Mouse (Mus musculus) limb, embryonic 10.5 days (tissue): Measurements from ENCODE around the gene Rdh5. TPM values are rescaled to one million over a fixed set of nuclear protein-coding genes. Genes with fewer than 3 reads are reported as not detected.

Source experiments
- polyA plus RNA-seq: library from polyadenylated mRNA; unstranded; fragments of >200 nt; fragmentation: Nextera tagmentation; extraction: Ambion mirVana; gene quantifications from 2 replicates; pipeline ENCODE4 v1.2.1, GENCODE M21; 2016

Rdh5 gene
- polyA plus RNA-seq, 1 experiment from 2014 or later, result 9.2 TPM

Other genes with a start within 250 kb of the Rdh5 start
- gene Suox, start 248.8 kb downstream of the Rdh5 start, polyA plus RNA-seq, result 11.3 and 12.5 TPM in 2 replicates
- 54.0 and 68.0 TPM in 2 replicates for gene Rab5b, start 226.6 kb downstream of the Rdh5 start, polyA plus RNA-seq
- 0.25 and 0.55 TPM in 2 replicates for gene Pmel, start 218.7 kb downstream of the Rdh5 start, polyA plus RNA-seq
- 136 and 150 TPM in 2 replicates for gene Cdk2, start 217.9 kb downstream of the Rdh5 start, polyA plus RNA-seq
- gene Dgka, start 178.0 kb downstream of the Rdh5 start, polyA plus RNA-seq, result 3.7 and 5.0 TPM in 2 replicates
- 61.0 and 63.1 TPM in 2 replicates for gene Pym1, start 175.0 kb downstream of the Rdh5 start, polyA plus RNA-seq
- gene Mmp19, start 132.0 kb downstream of the Rdh5 start, polyA plus RNA-seq, result 0.21 and 0.30 TPM in 2 replicates
- 47.7 and 54.0 TPM in 2 replicates for gene Dnajc14, start 118.8 kb downstream of the Rdh5 start, polyA plus RNA-seq
- gene Tmem198b, start 118.5 kb downstream of the Rdh5 start, polyA plus RNA-seq, result 14.8 and 19.8 TPM in 2 replicates
- 245 and 250 TPM in 2 replicates for gene Sarnp, start 105.6 kb downstream of the Rdh5 start, polyA plus RNA-seq
- 52.9 and 62.9 TPM in 2 replicates for gene Ormdl2, start 101.2 kb downstream of the Rdh5 start, polyA plus RNA-seq
- 16.2 TPM in 2 replicates for gene Gdf11, start 31.2 kb downstream of the Rdh5 start, polyA plus RNA-seq
- gene Cd63, start 21.9 kb downstream of the Rdh5 start, polyA plus RNA-seq, result 430 and 439 TPM in 2 replicates
- 168 and 182 TPM in 2 replicates for gene Bloc1s1, start 1.1 kb upstream of the Rdh5 start, polyA plus RNA-seq
- gene Itga7, start 10.9 kb upstream of the Rdh5 start, polyA plus RNA-seq, result 0.15 and 0.24 TPM in 2 replicates
- gene Mettl7b, start 38.1 kb upstream of the Rdh5 start, polyA plus RNA-seq, result 0.11 TPM in 1 of 2 replicates, not detected in the other
- gene Olfr9, start 66.5 kb upstream of the Rdh5 start, polyA plus RNA-seq, result not detected in 2 replicates
- not detected in 2 replicates for gene Olfr763, start 87.9 kb upstream of the Rdh5 start, polyA plus RNA-seq
- not detected in 2 replicates for gene Olfr764-ps1, start 117.0 kb upstream of the Rdh5 start, polyA plus RNA-seq
- gene Olfr765, start 127.1 kb upstream of the Rdh5 start, polyA plus RNA-seq, result not detected in 2 replicates
- not detected in 2 replicates for gene Olfr766-ps1, start 146.1 kb upstream of the Rdh5 start, polyA plus RNA-seq
- not detected in 2 replicates for gene Olfr767, start 160.0 kb upstream of the Rdh5 start, polyA plus RNA-seq
- not detected in 2 replicates for gene Olfr768, start 176.5 kb upstream of the Rdh5 start, polyA plus RNA-seq
- gene Olfr769, start 195.0 kb upstream of the Rdh5 start, polyA plus RNA-seq, result not detected in 2 replicates
- not detected in 2 replicates for gene Olfr770, start 216.1 kb upstream of the Rdh5 start, polyA plus RNA-seq
- gene Olfr771, start 241.9 kb upstream of the Rdh5 start, polyA plus RNA-seq, result not detected in 2 replicates